Mouse (Mus musculus): ENCODE results near the gene Gabbr1. TPM values are rescaled to one million over a fixed set of nuclear protein-coding genes. Genes with fewer than 3 reads are reported as not detected.

Gene Gabbr1
- total and polyA plus RNA-seq, 2 experiments from 2014 or later: 116 to 639 TPM

DNA sequence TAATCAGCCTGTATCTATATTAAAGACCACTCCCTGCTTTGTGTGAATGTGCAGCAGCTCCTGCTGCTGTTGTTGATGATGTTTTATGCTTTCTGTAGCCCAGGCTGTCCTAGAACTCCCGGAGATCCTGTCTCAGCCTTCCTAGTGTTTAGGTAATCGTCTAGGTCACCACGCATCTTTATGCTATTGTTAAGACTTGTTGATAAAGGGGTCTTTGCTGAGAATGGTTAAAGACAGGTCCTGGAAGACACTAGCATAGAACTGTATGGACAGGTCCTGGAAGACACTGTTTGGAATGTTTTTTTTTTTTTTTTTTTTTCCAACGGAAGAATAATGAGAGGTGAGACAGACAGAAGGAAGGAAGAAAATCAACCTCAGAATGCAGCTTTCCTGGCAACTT is 42.4 kb upstream of the Gabbr1 start:
- H3K27ac ChIP-seq (ENCODE audit: low read depth, low read length): peak overlapping the region; percentile 99
- DNase-seq (ENCODE audit: low spot score) (peak; percentile 25), ATAC-seq (ENCODE audit: low FRiP score) (peak; percentile 33)
- peaks cover 18% of the 10 kb centered on the region for H3K36me3 ChIP-seq (ENCODE audit: insufficient read depth, low read length)
- H3K4me3 ChIP-seq (ENCODE audit: low read depth, low read length): peak overlapping the region; percentile 74
- no peaks in the 10 kb centered on the region for H3K9me3 ChIP-seq (ENCODE audit: low read length)
- no peaks in the 10 kb centered on the region for H3K27me3 ChIP-seq (ENCODE audit: insufficient read depth, low read length)
- H3K4me1 ChIP-seq (ENCODE audit: insufficient read depth, low read length): no peaks in the 10 kb centered on the region
- WGBS: 20% methylated on average over 4 of the region's 4 CpGs
- H3K4me2 ChIP-seq (ENCODE audit: low read depth, low read length, poor library complexity, severe bottlenecking): peak overlapping the region; percentile 71
- TF ChIP-seq CTCF (IDR thresholded peaks at IDR 0.05): no peak
- H3K9ac ChIP-seq (replicated peaks; ENCODE audit: low read length, poor library complexity, severe bottlenecking): peak overlapping the region; percentile 95

DNA sequence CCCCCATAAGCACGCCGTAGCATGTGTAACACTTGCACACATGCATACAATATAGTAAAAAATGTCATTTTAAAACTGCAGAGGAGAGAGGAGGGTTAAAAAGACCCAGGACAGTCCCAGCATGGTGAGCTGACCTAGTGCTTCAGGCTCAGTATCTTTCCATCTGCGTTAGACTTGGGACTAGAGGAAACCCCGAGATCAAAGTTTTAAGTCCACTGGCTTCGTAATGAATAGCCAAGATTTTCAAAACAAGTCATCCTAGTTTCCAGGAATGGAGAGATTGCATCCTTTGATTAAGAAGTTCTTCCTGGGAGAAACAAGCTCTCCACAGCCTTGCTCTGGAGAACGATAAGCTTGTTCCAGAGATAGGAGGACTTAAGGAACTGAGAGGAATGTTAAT is 37.6 kb upstream of the Gabbr1 start:
- peaks cover 37% of the 10 kb centered on the region for H3K36me3 ChIP-seq (ENCODE audit: insufficient read depth, low read length)
- no peak overlapping the region for H3K4me3 ChIP-seq (ENCODE audit: low read depth, low read length)
- ATAC-seq (ENCODE audit: low FRiP score) (no peak), DNase-seq (ENCODE audit: low spot score) (no peak)
- no peak for TF ChIP-seq CTCF (IDR thresholded peaks at IDR 0.05)
- no peak overlapping the region for H3K27ac ChIP-seq (ENCODE audit: low read depth, low read length)
- no peaks in the 10 kb centered on the region for H3K27me3 ChIP-seq (ENCODE audit: insufficient read depth, low read length)
- WGBS: 90% methylated on average over 6 of the region's 6 CpGs
- H3K9ac ChIP-seq (replicated peaks; ENCODE audit: low read length, poor library complexity, severe bottlenecking): no peak overlapping the region
- no peak overlapping the region for H3K4me2 ChIP-seq (ENCODE audit: low read depth, low read length, poor library complexity, severe bottlenecking)
- H3K4me1 ChIP-seq (ENCODE audit: insufficient read depth, low read length): no peaks in the 10 kb centered on the region
- no peaks in the 10 kb centered on the region for H3K9me3 ChIP-seq (ENCODE audit: low read length)

DNA sequence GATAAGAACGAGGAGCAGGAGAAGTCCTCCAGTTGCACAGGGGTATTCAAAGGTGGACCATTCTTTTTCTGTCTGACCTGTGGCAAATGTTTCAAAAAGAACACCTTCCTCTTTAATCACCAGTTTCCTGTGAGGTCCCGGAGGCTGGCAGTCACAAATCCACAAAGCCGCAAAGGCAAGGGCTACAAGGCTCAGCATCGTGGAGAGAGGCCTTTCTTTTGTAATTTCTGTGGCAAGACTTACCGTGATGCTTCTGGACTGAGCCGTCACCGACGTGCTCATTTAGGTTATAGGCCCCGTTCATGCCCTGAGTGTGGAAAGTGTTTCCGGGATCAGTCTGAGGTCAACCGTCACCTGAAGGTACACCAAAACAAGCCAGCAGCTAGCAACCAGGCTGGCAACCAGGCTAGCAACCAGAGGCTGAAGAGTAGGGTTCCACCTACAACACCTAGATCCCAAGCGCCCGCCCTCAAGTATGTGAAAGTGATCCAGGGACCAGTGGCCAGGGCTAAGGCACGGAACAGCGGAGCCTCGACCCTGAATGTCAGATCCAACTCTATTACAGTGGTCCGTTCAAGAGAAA is 36.2 kb upstream of the Gabbr1 start:
- Histone ChIP-seq H3K4me3 (ENCODE audit: low read depth, low read length) (no peak overlapping the region), H3K9me3 (ENCODE audit: low read length) (no peaks in the 10 kb centered on the region), H3K27me3 (ENCODE audit: insufficient read depth, low read length) (no peaks in the 10 kb centered on the region), H3K36me3 (ENCODE audit: insufficient read depth, low read length) (peaks cover 37% of the 10 kb centered on the region), H3K4me2 (ENCODE audit: low read depth, low read length, poor library complexity, severe bottlenecking) (no peak overlapping the region), H3K9ac (replicated peaks; ENCODE audit: low read length, poor library complexity, severe bottlenecking) (no peak overlapping the region), H3K4me1 (ENCODE audit: insufficient read depth, low read length) (no peaks in the 10 kb centered on the region), H3K27ac (ENCODE audit: low read depth, low read length) (no peak overlapping the region)
- WGBS: 94% methylated on average over 17 of the region's 17 CpGs
- DNase-seq (ENCODE audit: low spot score): no peak
- ATAC-seq (ENCODE audit: low FRiP score): no peak
- no peak for TF ChIP-seq CTCF (IDR thresholded peaks at IDR 0.05)

DNA sequence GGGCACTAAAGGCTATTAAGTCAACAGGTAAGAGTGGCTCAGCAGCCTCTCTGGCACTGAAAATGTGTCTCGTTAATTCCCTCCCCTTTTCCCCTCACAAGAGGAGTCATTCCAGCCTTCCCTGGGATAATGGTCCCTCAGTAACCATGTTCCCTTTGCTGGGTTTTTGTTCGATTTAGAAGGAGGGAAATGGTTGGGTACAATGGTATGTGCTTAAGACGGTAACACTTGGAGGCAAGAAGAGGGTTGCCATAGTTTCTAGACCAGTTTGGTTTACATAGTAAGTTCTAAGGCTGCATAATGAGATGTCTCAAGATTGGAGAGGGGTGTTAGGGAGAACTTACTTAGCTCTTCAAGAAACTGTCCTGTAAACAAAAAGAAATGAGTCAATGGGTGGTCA is 34.0 kb upstream of the Gabbr1 start:
- no peak overlapping the region for H3K9ac ChIP-seq (replicated peaks; ENCODE audit: low read length, poor library complexity, severe bottlenecking)
- no peak overlapping the region for H3K4me2 ChIP-seq (ENCODE audit: low read depth, low read length, poor library complexity, severe bottlenecking)
- H3K4me3 ChIP-seq (ENCODE audit: low read depth, low read length): no peak overlapping the region
- H3K27me3 ChIP-seq (ENCODE audit: insufficient read depth, low read length): no peaks in the 10 kb centered on the region
- DNase-seq (ENCODE audit: low spot score): no peak
- no peak for ATAC-seq (ENCODE audit: low FRiP score)
- peaks cover 35% of the 10 kb centered on the region for H3K36me3 ChIP-seq (ENCODE audit: insufficient read depth, low read length)
- H3K9me3 ChIP-seq (ENCODE audit: low read length): no peaks in the 10 kb centered on the region
- no peak overlapping the region for H3K27ac ChIP-seq (ENCODE audit: low read depth, low read length)
- no peaks in the 10 kb centered on the region for H3K4me1 ChIP-seq (ENCODE audit: insufficient read depth, low read length)
- WGBS: 70% methylated on average over 3 of the region's 3 CpGs
- no peak for TF ChIP-seq CTCF (IDR thresholded peaks at IDR 0.05)

DNA sequence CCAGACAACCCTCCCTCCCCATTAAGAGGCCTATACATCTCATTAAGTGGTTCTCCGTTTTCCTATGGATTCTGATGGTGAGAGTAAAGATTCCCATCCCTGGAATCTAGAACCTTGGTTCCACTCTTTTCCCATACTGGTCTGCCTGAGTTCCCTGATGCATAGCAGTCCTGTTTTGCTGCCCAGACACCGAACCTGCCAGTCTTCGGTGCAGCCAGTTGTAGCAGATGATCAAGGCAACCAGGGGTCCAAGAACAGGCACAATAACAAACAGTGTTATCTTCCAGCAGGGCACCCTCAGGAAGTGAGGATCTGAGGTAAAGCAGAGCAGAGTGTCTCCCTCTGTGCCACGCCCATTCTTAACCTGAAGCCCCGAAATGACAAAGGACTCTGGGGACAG is 33.6 kb upstream of the Gabbr1 start:
- Histone ChIP-seq H3K36me3 (ENCODE audit: insufficient read depth, low read length) (peaks cover 31% of the 10 kb centered on the region), H3K27me3 (ENCODE audit: insufficient read depth, low read length) (no peaks in the 10 kb centered on the region), H3K9me3 (ENCODE audit: low read length) (no peaks in the 10 kb centered on the region), H3K4me2 (ENCODE audit: low read depth, low read length, poor library complexity, severe bottlenecking) (no peak overlapping the region), H3K9ac (replicated peaks; ENCODE audit: low read length, poor library complexity, severe bottlenecking) (no peak overlapping the region), H3K4me1 (ENCODE audit: insufficient read depth, low read length) (no peaks in the 10 kb centered on the region), H3K27ac (ENCODE audit: low read depth, low read length) (no peak overlapping the region), H3K4me3 (ENCODE audit: low read depth, low read length) (no peak overlapping the region)
- 77% methylated on average over 5 of the region's 5 CpGs for WGBS
- DNase-seq (ENCODE audit: low spot score) (no peak), ATAC-seq (ENCODE audit: low FRiP score) (0 out of 2 replicates have a peak, but pooled peaks have one; percentile 20)
- TF ChIP-seq CTCF (IDR thresholded peaks at IDR 0.05): no peak

DNA sequence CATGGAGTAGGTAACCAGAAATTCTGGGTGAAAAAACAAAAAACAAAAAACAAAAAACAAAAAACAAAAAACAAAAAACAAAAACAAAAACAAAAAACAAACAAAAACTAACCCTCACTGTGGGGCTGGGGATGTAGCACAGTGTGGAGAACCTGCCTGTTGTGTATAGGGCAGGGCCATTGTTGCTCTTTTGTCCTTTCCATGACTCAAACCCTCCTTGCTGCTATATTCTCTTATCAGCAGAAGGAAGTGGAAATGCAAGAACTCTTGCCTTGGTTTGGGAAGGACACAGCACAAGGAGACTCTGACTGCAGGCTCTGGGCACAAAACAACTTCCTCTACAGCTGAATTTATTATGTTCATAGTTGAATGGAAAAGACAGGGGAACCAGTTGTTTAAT is 29.4 kb upstream of the Gabbr1 start:
- Histone ChIP-seq H3K27me3 (ENCODE audit: insufficient read depth, low read length) (no peaks in the 10 kb centered on the region), H3K36me3 (ENCODE audit: insufficient read depth, low read length) (no peaks in the 10 kb centered on the region), H3K27ac (ENCODE audit: low read depth, low read length) (no peak overlapping the region), H3K4me3 (ENCODE audit: low read depth, low read length) (no peak overlapping the region), H3K4me2 (ENCODE audit: low read depth, low read length, poor library complexity, severe bottlenecking) (no peak overlapping the region), H3K9me3 (ENCODE audit: low read length) (no peaks in the 10 kb centered on the region), H3K4me1 (ENCODE audit: insufficient read depth, low read length) (no peaks in the 10 kb centered on the region), H3K9ac (replicated peaks; ENCODE audit: low read length, poor library complexity, severe bottlenecking) (no peak overlapping the region)
- ATAC-seq (ENCODE audit: low FRiP score) (no peak), DNase-seq (ENCODE audit: low spot score) (no peak)
- no peak for TF ChIP-seq CTCF (IDR thresholded peaks at IDR 0.05)

All from midbrain, postnatal 0 days (tissue).